Mouse (Mus musculus) lung, postnatal 36 days (tissue): ENCODE measurements around the gene Rnls.

Source experiments
- DNase-seq: peaks from one replicate; pipeline ENCODE4 v3.0.0; 2022; ENCODE audit warnings: mixed read lengths

Gene Rnls

GRCm38 (mm10) chr19:33259164-33259563, 132.9 kb downstream of the Rnls start:
- DNase-seq: no peak

- DNase-seq: peak; percentile 9
Measured at GRCm38 (mm10) chr19:33253893-33254292, 138.2 kb downstream of the Rnls start.

GRCm38 (mm10) chr19:33252226-33252625, 139.9 kb downstream of the Rnls start:
- DNase-seq: no peak

DNA sequence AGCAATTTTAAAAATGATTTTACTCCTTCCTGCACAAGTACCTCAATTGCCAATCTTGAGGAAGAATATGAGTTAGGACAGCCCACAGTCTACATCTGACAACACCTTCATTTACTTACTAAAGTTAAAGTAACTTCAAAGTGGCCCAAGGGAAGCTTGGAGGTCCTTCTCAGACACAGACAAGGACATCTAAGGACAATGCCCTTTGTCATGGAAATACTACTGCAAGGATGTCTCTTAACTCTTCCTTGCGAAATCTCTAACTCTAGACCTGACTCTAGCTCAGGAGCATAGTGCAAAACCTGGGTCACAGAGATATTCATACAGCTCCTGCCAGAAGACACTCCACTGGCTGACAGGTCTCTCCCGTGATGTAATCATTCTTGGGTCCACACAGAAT, 147.9 kb downstream of the Rnls start:
- DNase-seq: no peak

GRCm38 (mm10) chr19:33240386-33240785, 151.7 kb downstream of the Rnls start:
- DNase-seq: no peak

- no peak for DNase-seq
Measured at GRCm38 (mm10) chr19:33232902-33233301, 159.2 kb downstream of the Rnls start.

- DNase-seq: no peak
Measured at GRCm38 (mm10) chr19:33231303-33231702, 160.8 kb downstream of the Rnls start.

GRCm38 (mm10) chr19:33227004-33227403, 165.1 kb downstream of the Rnls start:
- peak; percentile 85 for DNase-seq

- DNase-seq: peak; percentile 15
Measured at GRCm38 (mm10) chr19:33225858-33226705, 166.0 kb downstream of the Rnls start.

- DNase-seq: no peak
Measured at GRCm38 (mm10) chr19:33225002-33225376, 167.1 kb downstream of the Rnls start.

DNA sequence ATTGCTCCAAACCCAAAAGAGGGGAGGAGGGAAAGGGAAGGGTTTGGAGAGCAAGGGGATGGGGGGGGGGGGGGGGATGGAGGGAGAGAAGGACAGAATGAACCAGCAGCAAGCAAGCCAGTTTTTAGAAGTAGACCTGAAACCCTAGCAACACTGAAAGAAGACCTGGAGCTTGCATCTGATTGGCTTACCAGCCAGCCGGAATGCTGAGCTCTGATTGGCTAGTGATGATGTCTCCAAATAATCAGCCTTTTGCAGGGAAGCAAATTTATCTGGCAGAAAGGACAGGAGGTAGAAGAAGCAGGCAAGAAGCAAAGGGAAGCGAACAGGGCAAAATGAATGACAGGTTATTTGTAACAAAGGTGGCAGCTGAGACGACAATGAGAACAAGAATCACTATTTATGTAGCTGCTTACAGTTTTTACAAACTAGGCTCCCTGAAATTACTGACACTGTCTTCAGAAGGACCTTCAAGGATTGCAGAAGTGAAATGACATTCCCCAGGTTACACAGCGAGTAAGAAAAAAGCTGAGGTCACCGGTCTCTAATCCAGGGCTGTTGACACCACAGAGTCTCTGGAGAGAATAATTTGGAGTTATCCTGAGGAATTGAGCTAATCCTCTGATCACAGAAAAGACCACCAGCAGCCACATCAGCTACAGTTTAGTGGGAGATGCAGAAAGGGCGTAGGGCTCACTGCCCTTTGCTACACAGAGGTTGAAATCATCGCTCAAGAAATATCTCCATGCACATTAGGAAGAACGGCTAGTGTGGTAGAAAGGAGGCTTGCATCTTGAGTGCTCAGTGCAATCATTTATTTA, 167.7 kb downstream of the Rnls start:
- peak; percentile 65 for DNase-seq

DNA sequence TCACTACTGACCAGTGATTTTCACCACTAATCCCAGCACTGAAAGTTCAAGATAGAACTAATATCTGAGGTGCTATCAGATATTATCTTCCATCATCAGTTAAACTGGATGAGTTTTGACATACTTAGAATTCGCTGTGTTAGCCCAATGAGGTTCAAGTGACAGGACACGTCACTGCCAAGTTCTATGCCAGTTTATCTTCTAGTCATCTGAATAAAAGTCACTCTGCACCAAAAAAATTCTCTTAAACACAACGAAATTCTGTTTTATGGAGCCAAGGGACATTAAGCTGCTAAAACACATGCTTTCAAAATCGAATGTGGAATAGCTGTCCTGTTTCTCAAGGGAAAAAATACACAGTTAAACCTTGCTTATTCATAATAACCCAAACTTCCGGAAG, 168.3 kb downstream of the Rnls start:
- DNase-seq: peak; percentile 19

GRCm38 (mm10) chr19:33223276-33223675, 168.8 kb downstream of the Rnls start:
- peak; percentile 72 for DNase-seq

GRCm38 (mm10) chr19:33222595-33223223, 169.4 kb downstream of the Rnls start:
- peak; percentile 21 for DNase-seq

GRCm38 (mm10) chr19:33217791-33218300, 174.2 kb downstream of the Rnls start:
- DNase-seq: no peak

GRCm38 (mm10) chr19:33209709-33210108, 182.4 kb downstream of the Rnls start:
- DNase-seq: no peak

GRCm38 (mm10) chr19:33207991-33208390, 184.1 kb downstream of the Rnls start:
- no peak for DNase-seq

- no peak for DNase-seq
Measured at GRCm38 (mm10) chr19:33205389-33205788, 186.7 kb downstream of the Rnls start.

DNA sequence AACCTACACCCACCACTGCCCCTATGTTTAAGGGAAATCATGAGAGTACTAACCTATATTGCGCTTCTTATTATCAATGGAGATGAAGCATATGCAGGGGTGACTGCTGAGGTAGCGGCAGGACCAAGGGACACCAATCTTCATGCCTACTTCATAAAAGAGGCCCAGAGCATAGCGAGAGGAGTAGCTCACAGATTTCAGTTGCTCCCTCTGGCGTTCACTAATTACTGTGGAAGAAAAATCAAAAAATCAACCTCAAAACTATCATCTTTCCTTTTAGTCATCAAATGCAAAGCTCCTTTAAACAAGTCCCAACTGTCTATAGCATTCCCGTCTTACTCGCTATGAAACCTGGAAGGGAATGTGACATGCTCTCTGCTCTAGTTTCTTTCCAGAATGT, 189.7 kb downstream of the Rnls start:
- no peak for DNase-seq

DNA sequence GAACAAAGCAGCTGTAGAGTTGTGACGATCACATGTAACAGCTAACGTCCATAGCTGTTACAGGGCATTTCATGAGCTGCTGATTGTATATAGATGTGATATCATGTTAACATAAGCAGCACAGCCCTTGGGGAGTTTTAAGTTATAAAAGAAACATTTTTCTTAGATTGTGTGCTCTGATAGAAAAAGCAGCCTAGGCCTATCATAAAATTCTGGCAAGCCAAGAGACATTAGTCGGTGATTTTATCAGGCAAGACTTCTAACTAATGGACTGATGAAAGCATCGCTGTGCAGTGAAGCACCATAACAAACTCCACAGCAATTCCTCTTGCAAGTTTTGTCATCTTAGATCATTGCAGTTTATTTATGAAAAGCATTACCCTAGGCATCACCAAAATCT, 190.9 kb downstream of the Rnls start:
- no peak for DNase-seq

DNA sequence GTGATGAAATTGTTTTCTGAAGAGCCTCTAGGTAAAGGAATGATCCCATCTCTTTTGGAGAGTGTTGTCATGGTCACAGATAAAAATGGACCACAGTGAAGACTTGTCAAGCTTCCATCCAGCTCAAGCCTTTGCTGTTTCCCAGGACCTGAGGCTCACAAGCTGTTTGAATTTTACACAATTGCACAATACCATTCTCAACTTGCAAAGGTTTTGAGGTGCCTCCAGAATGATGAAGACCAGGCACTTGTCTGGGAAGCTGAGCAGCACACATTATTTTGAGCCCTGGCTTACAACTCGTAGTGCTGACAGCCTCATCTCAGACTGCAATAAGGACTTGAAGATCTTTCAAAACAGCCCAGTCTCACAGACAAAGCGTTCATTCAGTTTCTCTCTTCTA, 200.0 kb downstream of the Rnls start:
- DNase-seq: no peak

DNA sequence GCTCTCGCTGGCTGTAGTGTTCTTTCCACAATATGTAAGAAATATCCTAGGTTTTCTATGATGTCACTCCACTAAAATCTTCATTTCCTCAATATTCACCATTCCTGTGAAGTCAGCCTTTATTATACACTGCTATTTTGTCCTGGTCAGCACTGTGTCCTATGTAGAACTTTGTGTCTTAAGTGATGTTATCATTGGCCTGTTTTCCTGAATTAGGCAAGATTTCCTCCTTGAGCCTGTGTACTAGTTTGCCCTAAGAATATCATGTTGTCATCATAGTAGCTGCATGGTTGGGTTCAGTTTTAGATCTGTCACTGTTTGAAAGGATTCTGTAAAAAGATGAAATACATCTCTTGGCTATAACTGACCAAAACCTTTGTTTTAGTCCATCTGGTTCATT, 203.3 kb downstream of the Rnls start:
- no peak for DNase-seq

DNA sequence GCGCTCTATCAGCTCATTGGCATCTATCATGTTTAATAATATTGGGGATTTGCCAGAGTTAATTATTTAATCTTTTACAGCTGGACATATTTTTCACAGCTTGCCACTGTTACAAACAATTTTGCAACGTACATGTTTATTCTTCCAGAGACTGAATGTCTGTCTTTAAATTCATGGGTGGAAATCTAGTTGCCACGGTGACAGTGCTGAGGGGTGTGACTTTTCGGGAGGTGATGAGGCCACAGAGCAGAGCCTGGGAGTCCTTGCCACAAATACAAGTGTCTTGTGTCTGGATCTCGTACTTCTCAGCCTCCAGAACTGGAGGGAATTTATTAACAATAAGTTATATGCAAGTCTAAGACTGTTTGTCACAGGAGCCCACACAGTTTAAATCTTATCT, 212.5 kb downstream of the Rnls start:
- DNase-seq: no peak
